Mouse (Mus musculus) adrenal gland, adult 2 months (tissue): ENCODE data around the gene Crabp2. TPM values are rescaled to one million over a fixed set of nuclear protein-coding genes. Genes with fewer than 3 reads are reported as not detected.

ENCODE experiments used
- DNase-seq: peaks from one replicate; pipeline ENCODE4 v3.0.0; 2021
- polyA plus RNA-seq: library from polyadenylated mRNA; depleted of rRNA; stranded (reverse); fragments of >200 nt; gene quantifications from 2 replicates; pipeline ENCODE4 v1.2.3, GENCODE M21; 2012; rRNA removed
- total RNA-seq, 2 experiments: library from RNA; stranded (reverse); gene quantifications; 2 replicates each; pipeline ENCODE4 v1.2.3; 2021

Gene Crabp2
- total and polyA plus RNA-seq, 3 experiments: 0.52 to 0.72 TPM; not detected in 1

- no peak for DNase-seq
Observed at GRCm38 (mm10) chr3:87984094-87984493, 35.6 kb downstream of the Crabp2 start.

GRCm38 (mm10) chr3:87985505-87986320 lies 37.2 kb downstream of the Crabp2 start:
- DNase-seq: no peak

- DNase-seq: peak; percentile 95
Observed at GRCm38 (mm10) chr3:87986868-87987267, 38.4 kb downstream of the Crabp2 start.

- DNase-seq: peak; percentile 28
Observed at GRCm38 (mm10) chr3:87987633-87988032, 39.2 kb downstream of the Crabp2 start.

- DNase-seq: no peak
Observed at GRCm38 (mm10) chr3:87988068-87988467, 39.6 kb downstream of the Crabp2 start.

GRCm38 (mm10) chr3:87989935-87990334 lies 41.5 kb downstream of the Crabp2 start:
- DNase-seq: no peak

GRCm38 (mm10) chr3:87993436-87993835 lies 45.0 kb downstream of the Crabp2 start:
- DNase-seq: no peak

GRCm38 (mm10) chr3:87995331-87995730 lies 46.9 kb downstream of the Crabp2 start:
- no peak for DNase-seq

- DNase-seq: no peak
Observed at GRCm38 (mm10) chr3:87996401-87996800, 47.9 kb downstream of the Crabp2 start.

- peak; percentile 51 for DNase-seq
Observed at GRCm38 (mm10) chr3:87996971-87997614, 48.6 kb downstream of the Crabp2 start.

GRCm38 (mm10) chr3:87998747-87999146 lies 50.3 kb downstream of the Crabp2 start:
- DNase-seq: no peak

GRCm38 (mm10) chr3:87999243-87999895 lies 50.9 kb downstream of the Crabp2 start:
- peak; percentile 44 for DNase-seq

- DNase-seq: peak; percentile 79
Observed at GRCm38 (mm10) chr3:88000181-88000580, 51.7 kb downstream of the Crabp2 start, which contains the start of gene Bcan. TSS of gene Bcan (minus strand) at chr3:88000230.

GRCm38 (mm10) chr3:88000816-88001595 lies 52.5 kb downstream of the Crabp2 start:
- peak; percentile 85 for DNase-seq

- peak; percentile 69 for DNase-seq
Observed at GRCm38 (mm10) chr3:88002291-88002976, 54.0 kb downstream of the Crabp2 start.

Other genes with a start within 250 kb of the Crabp2 start
- gene Lrrc71, start 200.0 kb upstream of the Crabp2 start, total RNA-seq: 1 to 10 TPM in 1 of 2 experiments, not detected in 1; 1.2 TPM
- 0.06 and 0.43 TPM in 2 replicates for gene Lrrc71, start 200.0 kb upstream of the Crabp2 start, polyA plus RNA-seq
- gene Ntrk1, start 153.5 kb upstream of the Crabp2 start, total RNA-seq: 1 to 10 TPM; 4.6 to 6.3 TPM
- 8.8 and 17.4 TPM in 2 replicates for gene Ntrk1, start 153.5 kb upstream of the Crabp2 start, polyA plus RNA-seq
- gene Insrr, start 151.7 kb upstream of the Crabp2 start, total RNA-seq: under 1 TPM; 0.52 to 0.69 TPM
- gene Insrr, start 151.7 kb upstream of the Crabp2 start, polyA plus RNA-seq: 1.2 and 3.9 TPM in 2 replicates
- gene Pear1, start 124.4 kb upstream of the Crabp2 start, total RNA-seq: 10 to 100 TPM; 20.0 to 23.9 TPM
- gene Pear1, start 124.4 kb upstream of the Crabp2 start, polyA plus RNA-seq: 63.3 and 71.7 TPM in 2 replicates
- gene Sh2d2a, start 101.9 kb upstream of the Crabp2 start, total RNA-seq: under 1 TPM; 0.17 to 0.31 TPM
- 0.30 and 0.39 TPM in 2 replicates for gene Sh2d2a, start 101.9 kb upstream of the Crabp2 start, polyA plus RNA-seq
- 10 to 100 TPM; 48.0 to 52.0 TPM for gene Prcc, start 63.1 kb upstream of the Crabp2 start, total RNA-seq
- 28.5 and 32.5 TPM in 2 replicates for gene Prcc, start 63.1 kb upstream of the Crabp2 start, polyA plus RNA-seq
- 100 to 1,000 TPM; 181 to 206 TPM for gene Hdgf, start 42.3 kb upstream of the Crabp2 start, total RNA-seq
- 54.3 and 64.8 TPM in 2 replicates for gene Hdgf, start 42.3 kb upstream of the Crabp2 start, polyA plus RNA-seq
- gene Mrpl24, start 29.2 kb upstream of the Crabp2 start, total RNA-seq: 100 to 1,000 TPM; 114 to 120 TPM
- gene Mrpl24, start 29.2 kb upstream of the Crabp2 start, polyA plus RNA-seq: 15.1 and 18.0 TPM in 2 replicates
- gene Isg20l2, start 18.4 kb upstream of the Crabp2 start, total RNA-seq: 10 to 100 TPM; 16.3 to 21.4 TPM
- gene Isg20l2, start 18.4 kb upstream of the Crabp2 start, polyA plus RNA-seq: 9.4 and 9.7 TPM in 2 replicates
- gene Rrnad1, start 17.9 kb upstream of the Crabp2 start, total RNA-seq: 10 to 100 TPM; 13.1 to 16.3 TPM
- 41.5 and 44.6 TPM in 2 replicates for gene Rrnad1, start 17.9 kb upstream of the Crabp2 start, polyA plus RNA-seq
- 1 to 10 TPM; 7.0 to 9.2 TPM for gene Nes, start 22.4 kb downstream of the Crabp2 start, total RNA-seq
- gene Nes, start 22.4 kb downstream of the Crabp2 start, polyA plus RNA-seq: 3.5 and 7.0 TPM in 2 replicates
- gene Bcan, start 51.6 kb downstream of the Crabp2 start, total RNA-seq: 10 to 100 TPM; 52.6 to 54.9 TPM
- gene Bcan, start 51.6 kb downstream of the Crabp2 start, polyA plus RNA-seq: 127 and 132 TPM in 2 replicates
- gene Hapln2, start 78.9 kb downstream of the Crabp2 start, total RNA-seq: not detected
- 0.65 TPM in 1 of 2 replicates, not detected in the other for gene Hapln2, start 78.9 kb downstream of the Crabp2 start, polyA plus RNA-seq
- 10 to 100 TPM; 13.9 to 16.6 TPM for gene Gpatch4, start 94.4 kb downstream of the Crabp2 start, total RNA-seq
- 2.3 and 3.5 TPM in 2 replicates for gene Gpatch4, start 94.4 kb downstream of the Crabp2 start, polyA plus RNA-seq
- gene Naxe, start 109.8 kb downstream of the Crabp2 start, total RNA-seq: 100 to 1,000 TPM; 142 to 155 TPM
- 79.6 and 113 TPM in 2 replicates for gene Naxe, start 109.8 kb downstream of the Crabp2 start, polyA plus RNA-seq
- gene Ttc24, start 129.6 kb downstream of the Crabp2 start, total RNA-seq: not detected
- gene Ttc24, start 129.6 kb downstream of the Crabp2 start, polyA plus RNA-seq: not detected in 2 replicates
- gene Iqgap3, start 133.3 kb downstream of the Crabp2 start, total RNA-seq: 1 to 10 TPM in 1 of 2 experiments, under 1 TPM in 1; 0.69 to 1.1 TPM
- gene Iqgap3, start 133.3 kb downstream of the Crabp2 start, polyA plus RNA-seq: 3.0 and 3.6 TPM in 2 replicates
- 100 to 1,000 TPM in 1 of 2 experiments, 10 to 100 TPM in 1; 78.4 to 114 TPM for gene Mef2d, start 193.7 kb downstream of the Crabp2 start, total RNA-seq
- 173 and 185 TPM in 2 replicates for gene Mef2d, start 193.7 kb downstream of the Crabp2 start, polyA plus RNA-seq